Mouse (Mus musculus): ENCODE data around the gene Rassf8.
A peak's percentile ranks its signal among the peaks of the same experiment; 100 is the strongest.

The Rassf8 gene

GRCm38 (mm10) chr6:145779383-145779782 lies 32.8 kb downstream of the Rassf8 start:
- DNase-seq = no peak

GRCm38 (mm10) chr6:145780180-145780802 lies 33.7 kb downstream of the Rassf8 start:
- DNase-seq = no peak

- DNase-seq = peak; percentile 67 to 79
Measured at GRCm38 (mm10) chr6:145781256-145781655, 34.7 kb downstream of the Rassf8 start.

GRCm38 (mm10) chr6:145781966-145782365 lies 35.4 kb downstream of the Rassf8 start:
- DNase-seq = no peak

- DNase-seq = no peak
Measured at GRCm38 (mm10) chr6:145787311-145787710, 40.8 kb downstream of the Rassf8 start.

GRCm38 (mm10) chr6:145789738-145790137 lies 43.2 kb downstream of the Rassf8 start:
- DNase-seq = no peak

GRCm38 (mm10) chr6:145792373-145792772 lies 45.8 kb downstream of the Rassf8 start:
- DNase-seq = no peak

GRCm38 (mm10) chr6:145793109-145793593 lies 46.6 kb downstream of the Rassf8 start:
- DNase-seq = peak; percentile 73 to 84

GRCm38 (mm10) chr6:145794671-145795070 lies 48.1 kb downstream of the Rassf8 start:
- no peak for DNase-seq

GRCm38 (mm10) chr6:145796191-145797023 lies 49.9 kb downstream of the Rassf8 start:
- peak in 1 of 2 experiments; percentile 34 for DNase-seq

GRCm38 (mm10) chr6:145797692-145798091 lies 51.1 kb downstream of the Rassf8 start:
- no peak for DNase-seq

- peak; percentile 52 to 70 for DNase-seq
Measured at GRCm38 (mm10) chr6:145801796-145802488, 55.4 kb downstream of the Rassf8 start.

GRCm38 (mm10) chr6:145802881-145803280 lies 56.3 kb downstream of the Rassf8 start:
- no peak for DNase-seq

- peak; percentile 68 to 82 for DNase-seq
Measured at GRCm38 (mm10) chr6:145804276-145804675, 57.7 kb downstream of the Rassf8 start.

GRCm38 (mm10) chr6:145806784-145807183 lies 60.2 kb downstream of the Rassf8 start:
- DNase-seq = no peak

- no peak for DNase-seq
Measured at GRCm38 (mm10) chr6:145807929-145808328, 61.4 kb downstream of the Rassf8 start.

- DNase-seq = no peak
Measured at GRCm38 (mm10) chr6:145809566-145809965, 63.0 kb downstream of the Rassf8 start.

GRCm38 (mm10) chr6:145810015-145810414 lies 63.5 kb downstream of the Rassf8 start:
- DNase-seq = peak in 1 of 2 experiments; percentile 46

GRCm38 (mm10) chr6:145811174-145811573 lies 64.6 kb downstream of the Rassf8 start:
- DNase-seq = no peak

GRCm38 (mm10) chr6:145815200-145815599 lies 68.7 kb downstream of the Rassf8 start:
- peak; percentile 64 to 68 for DNase-seq

GRCm38 (mm10) chr6:145819151-145819550 lies 72.6 kb downstream of the Rassf8 start:
- no peak for DNase-seq

GRCm38 (mm10) chr6:145822218-145822617 lies 75.7 kb downstream of the Rassf8 start:
- DNase-seq = no peak

- DNase-seq = peak in 1 of 2 experiments; percentile 41
Measured at GRCm38 (mm10) chr6:145823103-145823502, 76.6 kb downstream of the Rassf8 start.
